Mouse (Mus musculus): ENCODE data around the gene Otof.

Otof gene

GRCm38 (mm10) chr5:30456056-30456455, 5.7 kb downstream of the Otof start:
- Histone ChIP-seq H3K27me3 (ENCODE audit: insufficient read depth, low read length) (peaks cover 24% of the 10 kb centered on the region), H3K4me1 (replicated peaks; ENCODE audit: low read depth, low read length) (peaks cover 12% of the 10 kb centered on the region; the same call in 1 of the 2 replicates), H3K9me3 (ENCODE audit: low read length) (no peaks in the 10 kb centered on the region), H3K36me3 (ENCODE audit: insufficient read depth, low read length) (no peaks in the 10 kb centered on the region), H3K4me3 (replicated peaks; ENCODE audit: low read length) (no peak overlapping the region)
- no peak for TF ChIP-seq POU5F1 (IDR thresholded peaks at IDR 0.05; ENCODE audit: borderline replicate concordance, low read length)
- no peak for TF ChIP-seq CTCF (conservative IDR thresholded peaks at IDR 0.05; ENCODE audit: low read length)
- no peak for TF ChIP-seq NANOG (IDR thresholded peaks at IDR 0.05; ENCODE audit: borderline replicate concordance, low read length)

- no peak overlapping the region for H3K4me3 ChIP-seq (replicated peaks; ENCODE audit: low read length)
- 0 out of 2 replicates have a peak, but pooled peaks cover 3% of the 10 kb centered on the region for H3K4me1 ChIP-seq (replicated peaks; ENCODE audit: low read depth, low read length)
- H3K27me3 ChIP-seq (ENCODE audit: insufficient read depth, low read length): peaks cover 11% of the 10 kb centered on the region
- H3K9me3 ChIP-seq (ENCODE audit: low read length): no peaks in the 10 kb centered on the region
- TF ChIP-seq NANOG (IDR thresholded peaks at IDR 0.05; ENCODE audit: borderline replicate concordance, low read length): no peak
- TF ChIP-seq CTCF (conservative IDR thresholded peaks at IDR 0.05; ENCODE audit: low read length): no peak
- TF ChIP-seq POU5F1 (IDR thresholded peaks at IDR 0.05; ENCODE audit: borderline replicate concordance, low read length): no peak
- no peaks in the 10 kb centered on the region for H3K36me3 ChIP-seq (ENCODE audit: insufficient read depth, low read length)
These were observed 17.3 kb downstream of the Otof start for GRCm38 (mm10) chr5:30444327-30444895.

GRCm38 (mm10) chr5:30442196-30442595, 19.5 kb downstream of the Otof start:
- no peak for TF ChIP-seq POU5F1 (IDR thresholded peaks at IDR 0.05; ENCODE audit: borderline replicate concordance, low read length)
- peak; percentile 25 for TF ChIP-seq CTCF (conservative IDR thresholded peaks at IDR 0.05; ENCODE audit: low read length)
- Histone ChIP-seq H3K4me3 (replicated peaks; ENCODE audit: low read length) (no peak overlapping the region), H3K9me3 (ENCODE audit: low read length) (no peaks in the 10 kb centered on the region), H3K36me3 (ENCODE audit: insufficient read depth, low read length) (no peaks in the 10 kb centered on the region), H3K4me1 (replicated peaks; ENCODE audit: low read depth, low read length) (0 out of 2 replicates have a peak, but pooled peaks cover 3% of the 10 kb centered on the region), H3K27me3 (ENCODE audit: insufficient read depth, low read length) (peaks cover 11% of the 10 kb centered on the region)

GRCm38 (mm10) chr5:30440308-30440906, 21.3 kb downstream of the Otof start:
- Histone ChIP-seq H3K4me3 (replicated peaks; ENCODE audit: low read length) (no peak overlapping the region), H3K36me3 (ENCODE audit: insufficient read depth, low read length) (no peaks in the 10 kb centered on the region), H3K9me3 (ENCODE audit: low read length) (no peaks in the 10 kb centered on the region), H3K27me3 (ENCODE audit: insufficient read depth, low read length) (peaks cover 6% of the 10 kb centered on the region; the same call in 1 of the 2 replicates), H3K4me1 (replicated peaks; ENCODE audit: low read depth, low read length) (no peaks in the 10 kb centered on the region)
- TF ChIP-seq CTCF (conservative IDR thresholded peaks at IDR 0.05; ENCODE audit: low read length) (no peak), NANOG (IDR thresholded peaks at IDR 0.05; ENCODE audit: borderline replicate concordance, low read length) (no peak)

- TF ChIP-seq POU5F1 (IDR thresholded peaks at IDR 0.05; ENCODE audit: borderline replicate concordance, low read length) (no peak), NANOG (IDR thresholded peaks at IDR 0.05; ENCODE audit: borderline replicate concordance, low read length) (no peak), CTCF (conservative IDR thresholded peaks at IDR 0.05; ENCODE audit: low read length) (peak; percentile 57)
- Histone ChIP-seq H3K27me3 (ENCODE audit: insufficient read depth, low read length) (peaks cover 2% of the 10 kb centered on the region; the same call in 1 of the 2 replicates), H3K4me3 (replicated peaks; ENCODE audit: low read length) (no peak overlapping the region)
These were observed 22.8 kb downstream of the Otof start for GRCm38 (mm10) chr5:30438931-30439330.

GRCm38 (mm10) chr5:30427406-30427805, 34.3 kb downstream of the Otof start:
- Histone ChIP-seq H3K36me3 (ENCODE audit: insufficient read depth, low read length) (no peaks in the 10 kb centered on the region), H3K9me3 (ENCODE audit: low read length) (no peaks in the 10 kb centered on the region), H3K4me1 (replicated peaks; ENCODE audit: low read depth, low read length) (peaks cover 15% of the 10 kb centered on the region), H3K27me3 (ENCODE audit: insufficient read depth, low read length) (peaks cover 2% of the 10 kb centered on the region; the same call in 1 of the 2 replicates), H3K4me3 (replicated peaks; ENCODE audit: low read length) (no peak overlapping the region)
- TF ChIP-seq CTCF (conservative IDR thresholded peaks at IDR 0.05; ENCODE audit: low read length) (no peak), POU5F1 (IDR thresholded peaks at IDR 0.05; ENCODE audit: borderline replicate concordance, low read length) (no peak), NANOG (IDR thresholded peaks at IDR 0.05; ENCODE audit: borderline replicate concordance, low read length) (no peak)

More at GRCm38 (mm10) chr5:30438931-30439330, 22.8 kb downstream of the Otof start:
- Histone ChIP-seq H3K4me1 (replicated peaks; ENCODE audit: low read depth, low read length) (no peaks in the 10 kb centered on the region), H3K36me3 (ENCODE audit: insufficient read depth, low read length) (no peaks in the 10 kb centered on the region), H3K9me3 (ENCODE audit: low read length) (no peaks in the 10 kb centered on the region)

GRCm38 (mm10) chr5:30423572-30424244, 38.0 kb downstream of the Otof start:
- Histone ChIP-seq H3K9me3 (ENCODE audit: low read length) (no peaks in the 10 kb centered on the region), H3K27me3 (ENCODE audit: insufficient read depth, low read length) (peaks cover 27% of the 10 kb centered on the region), H3K36me3 (ENCODE audit: insufficient read depth, low read length) (no peaks in the 10 kb centered on the region), H3K4me3 (replicated peaks; ENCODE audit: low read length) (no peak overlapping the region), H3K4me1 (replicated peaks; ENCODE audit: low read depth, low read length) (peaks cover 11% of the 10 kb centered on the region)
- TF ChIP-seq NANOG (IDR thresholded peaks at IDR 0.05; ENCODE audit: borderline replicate concordance, low read length): no peak
- no peak for TF ChIP-seq POU5F1 (IDR thresholded peaks at IDR 0.05; ENCODE audit: borderline replicate concordance, low read length)
- peak; percentile 86 for TF ChIP-seq CTCF (conservative IDR thresholded peaks at IDR 0.05; ENCODE audit: low read length)

- 0 out of 2 replicates have a peak, but pooled peaks cover 7% of the 10 kb centered on the region for H3K4me1 ChIP-seq (replicated peaks; ENCODE audit: low read depth, low read length)
- peaks cover 27% of the 10 kb centered on the region for H3K27me3 ChIP-seq (ENCODE audit: insufficient read depth, low read length)
- H3K9me3 ChIP-seq (ENCODE audit: low read length): no peaks in the 10 kb centered on the region
- H3K4me3 ChIP-seq (replicated peaks; ENCODE audit: low read length): no peak overlapping the region
- H3K36me3 ChIP-seq (ENCODE audit: insufficient read depth, low read length): no peaks in the 10 kb centered on the region
- TF ChIP-seq POU5F1 (IDR thresholded peaks at IDR 0.05; ENCODE audit: borderline replicate concordance, low read length) (no peak), CTCF (conservative IDR thresholded peaks at IDR 0.05; ENCODE audit: low read length) (no peak), NANOG (IDR thresholded peaks at IDR 0.05; ENCODE audit: borderline replicate concordance, low read length) (no peak)
These were observed 38.6 kb downstream of the Otof start for GRCm38 (mm10) chr5:30423121-30423520.
